Mouse (Mus musculus) cerebellum, adult 2 months (tissue): ENCODE data around the gene BC005537. TPM values are rescaled to one million over a fixed set of nuclear protein-coding genes. Genes with fewer than 3 reads are reported as not detected.

Experiments
- DNase-seq, 2 experiments: peaks; one replicate each; pipeline ENCODE4 v3.0.0; 2021
- H3K27ac ChIP-seq: fragments of 200-500 bp; 2 replicates; pipeline ENCODE4 v1.5.1; 2012; ENCODE audit warnings: low read length, control low read depth, inconsistent platforms; ENCODE audit not compliant: insufficient read depth
- H3K27me3 ChIP-seq: fragments of 200-500 bp; 2 replicates; pipeline ENCODE4 v1.6.1; 2012; ENCODE audit warnings: inconsistent platforms, mild to moderate bottlenecking, low read length, moderate library complexity; ENCODE audit not compliant: control insufficient read depth, insufficient read depth
- H3K4me1 ChIP-seq: fragments of 200-500 bp; 2 replicates; pipeline ENCODE4 v1.6.1; 2011; ENCODE audit warnings: low read length; ENCODE audit not compliant: control insufficient read depth, insufficient read depth
- H3K4me3 ChIP-seq: fragments of 200-500 bp; replicated peaks from 2 replicates; pipeline ENCODE3; 2011; ENCODE audit warnings: mild to moderate bottlenecking, low read depth, low read length, control low read depth; ENCODE audit not compliant: insufficient read depth
- CTCF ChIP-seq: fragments of 200-500 bp; IDR thresholded peaks from 2 replicates; pipeline ENCODE4 v1.5.1; 2011; ENCODE audit warnings: low read depth, mild to moderate bottlenecking, control low read depth, low read length, moderate library complexity, borderline replicate concordance; ENCODE audit not compliant: insufficient read depth
- POLR2A ChIP-seq: fragments of 200-500 bp; IDR thresholded peaks from 2 replicates; pipeline ENCODE4 v1.6.1; 2011; ENCODE audit warnings: low read length, control low read depth, borderline replicate concordance; ENCODE audit not compliant: insufficient read depth
- WGBS: fragments of 180-500 bp; shearing (Covaris S2); methylation state at CpG from one replicate; pipeline ENCODE4 v1.1.7; 2018; 5-methylcytosine and 5-hydroxymethylcytosine counted together
- polyA plus RNA-seq: library from polyadenylated mRNA; depleted of rRNA; stranded (reverse); fragments of >200 nt; gene quantifications from 2 replicates; pipeline ENCODE4 v1.2.3, GENCODE M21; 2012

BC005537 gene
- polyA plus RNA-seq, 1 experiment, result 107 TPM

GRCm38 (mm10) chr13:24841702-24842101, 40.2 kb downstream of the BC005537 start:
- TF ChIP-seq CTCF (no peak), POLR2A (no peak)
- Histone ChIP-seq H3K27me3 (no peaks in the 10 kb centered on the region), H3K4me3 (no peak overlapping the region), H3K4me1 (no peaks in the 10 kb centered on the region), H3K27ac (no peak overlapping the region)
- WGBS, result 86% methylated on average over 3 of the region's 3 CpGs
- no peak for DNase-seq

GRCm38 (mm10) chr13:24844983-24845955, 43.8 kb downstream of the BC005537 start, which contains the start of gene D130043K22Rik:
D130043K22Rik (plus strand) TSS chr13:24845135.
- WGBS, result 10% methylated on average over 40 of the region's 40 CpGs

GRCm38 (mm10) chr13:24849318-24849717, 47.9 kb downstream of the BC005537 start:
- Histone ChIP-seq H3K4me3 (no peak overlapping the region), H3K4me1 (no peaks in the 10 kb centered on the region), H3K27ac (no peak overlapping the region), H3K27me3 (no peaks in the 10 kb centered on the region)
- DNase-seq, result no peak
- TF ChIP-seq POLR2A (no peak), CTCF (no peak)
- WGBS, result 67% methylated on average over 4 of the region's 4 CpGs

More at GRCm38 (mm10) chr13:24844983-24845955, 43.8 kb downstream of the BC005537 start, which contains the start of gene D130043K22Rik:
- no peaks in the 10 kb centered on the region for H3K27me3 ChIP-seq
- TF ChIP-seq POLR2A (0 out of 2 replicates have a peak, but pooled peaks have one; percentile 12), CTCF (no peak)
- DNase-seq, result peak; percentile 72 to 79
- H3K4me1 ChIP-seq, result no peaks in the 10 kb centered on the region
- no peak within 1 kb of the TSS for H3K27ac ChIP-seq
- peak within 1 kb of the TSS; percentile 72 for H3K4me3 ChIP-seq

GRCm38 (mm10) chr13:24851989-24852388, 50.5 kb downstream of the BC005537 start:
- no peaks in the 10 kb centered on the region for H3K4me1 ChIP-seq
- H3K4me3 ChIP-seq, result no peak overlapping the region
- DNase-seq, result no peak
- no peak for TF ChIP-seq POLR2A
- TF ChIP-seq CTCF, result no peak
- 85% methylated on average over 2 of the region's 2 CpGs for WGBS
- H3K27ac ChIP-seq, result no peak overlapping the region
- no peaks in the 10 kb centered on the region for H3K27me3 ChIP-seq

- no peak for DNase-seq
Observed at GRCm38 (mm10) chr13:24852570-24852969, 51.1 kb downstream of the BC005537 start.

GRCm38 (mm10) chr13:24859115-24859514, 57.7 kb downstream of the BC005537 start:
- no peak for TF ChIP-seq POLR2A
- TF ChIP-seq CTCF, result no peak
- H3K4me1 ChIP-seq, result no peaks in the 10 kb centered on the region
- H3K27ac ChIP-seq, result no peak overlapping the region
- H3K4me3 ChIP-seq, result no peak overlapping the region
- no peak for DNase-seq
- H3K27me3 ChIP-seq, result no peaks in the 10 kb centered on the region

More at GRCm38 (mm10) chr13:24852570-24852969, 51.1 kb downstream of the BC005537 start:
- Histone ChIP-seq H3K27me3 (no peaks in the 10 kb centered on the region), H3K4me3 (no peak overlapping the region), H3K27ac (no peak overlapping the region), H3K4me1 (no peaks in the 10 kb centered on the region)
- WGBS, result 86% methylated on average over 3 of the region's 3 CpGs
- TF ChIP-seq POLR2A, result no peak
- TF ChIP-seq CTCF, result no peak

GRCm38 (mm10) chr13:24861084-24861483, 59.6 kb downstream of the BC005537 start:
- Histone ChIP-seq H3K27ac (no peak overlapping the region), H3K4me3 (no peak overlapping the region), H3K4me1 (no peaks in the 10 kb centered on the region), H3K27me3 (no peaks in the 10 kb centered on the region)
- no peak for DNase-seq
- 82% methylated on average over 12 of the region's 12 CpGs for WGBS
- TF ChIP-seq POLR2A, result no peak
- TF ChIP-seq CTCF, result no peak
